Mouse (Mus musculus): ENCODE measurements around the gene Sptan1. TPM values are rescaled to one million over a fixed set of nuclear protein-coding genes. Genes with fewer than 3 reads are reported as not detected.

Sptan1 gene
- polyA plus RNA-seq, 1 experiment from 2014 or later: 243 TPM

DNA sequence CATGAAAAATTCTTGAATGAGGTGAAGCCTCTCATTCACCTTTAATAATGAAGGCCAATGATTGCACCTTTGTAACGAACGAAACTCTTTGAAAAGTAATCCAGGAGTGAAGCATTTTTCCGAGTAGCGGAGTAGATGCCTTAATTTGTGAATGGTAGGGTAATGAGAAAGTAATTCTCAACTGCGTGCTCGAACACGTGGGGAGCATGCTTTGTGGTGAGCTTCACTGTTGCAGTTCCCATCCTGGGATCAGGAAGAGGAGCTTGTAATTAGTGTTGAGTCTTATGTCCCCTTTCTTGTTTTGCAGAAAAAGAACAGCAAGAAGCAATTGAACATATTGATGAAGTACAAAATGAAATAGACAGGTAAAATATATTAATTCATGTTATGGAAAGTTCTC is 102.6 kb downstream of the Sptan1 start:
- Histone ChIP-seq H3K4me1 (ENCODE audit: control insufficient read depth, insufficient read depth, low read length) (peaks cover 19% of the 10 kb centered on the region), H3K27me3 (ENCODE audit: control insufficient read depth, insufficient read depth, low read depth, low read length) (no peaks in the 10 kb centered on the region), H3K9me3 (replicated peaks; ENCODE audit: control insufficient read depth, low read length, poor library complexity, severe bottlenecking) (no peaks in the 10 kb centered on the region), H3K4me2 (ENCODE audit: low read length) (peak overlapping the region; percentile 67), H3K27ac (ENCODE audit: low read length) (no peak overlapping the region), H3K36me3 (ENCODE audit: control insufficient read depth, insufficient read depth, low read length) (0 out of 2 replicates have a peak, but pooled peaks cover 10% of the 10 kb centered on the region), H3K9ac (ENCODE audit: low read depth, low read length) (peak overlapping the region; percentile 99), H3K4me3 (ENCODE audit: low read depth, low read length) (peak overlapping the region; percentile 98)
- WGBS: 21% methylated on average over 7 of the region's 7 CpGs
- ATAC-seq: no peak

DNA sequence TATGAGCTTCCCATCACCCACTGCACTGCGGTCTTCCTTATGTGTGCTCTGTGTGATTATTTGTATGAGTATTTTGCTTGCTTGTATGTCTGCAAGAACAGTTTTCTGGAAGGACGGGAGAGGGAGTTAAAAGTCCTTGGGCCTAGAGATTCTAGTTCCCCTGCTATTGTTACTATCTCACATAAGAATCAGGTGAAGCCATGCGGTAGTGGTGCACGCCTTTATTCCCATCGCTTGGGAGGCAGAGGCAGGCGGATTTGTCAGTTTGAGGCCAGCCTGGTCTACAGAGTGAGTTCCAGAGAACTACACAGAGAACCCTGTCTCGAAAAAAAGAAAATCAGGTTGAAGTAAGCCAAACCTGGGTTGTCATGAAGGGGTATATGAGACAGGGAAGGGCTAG is 107.5 kb downstream of the Sptan1 start:
- H3K4me2 ChIP-seq (ENCODE audit: low read length): no peak overlapping the region
- no peak for ATAC-seq
- no peaks in the 10 kb centered on the region for H3K9me3 ChIP-seq (replicated peaks; ENCODE audit: control insufficient read depth, low read length, poor library complexity, severe bottlenecking)
- H3K4me1 ChIP-seq (ENCODE audit: control insufficient read depth, insufficient read depth, low read length): peaks cover 16% of the 10 kb centered on the region
- 77% methylated on average over 7 of the region's 7 CpGs for WGBS
- no peak overlapping the region for H3K4me3 ChIP-seq (ENCODE audit: low read depth, low read length)
- no peak overlapping the region for H3K27ac ChIP-seq (ENCODE audit: low read length)
- H3K36me3 ChIP-seq (ENCODE audit: control insufficient read depth, insufficient read depth, low read length): 0 out of 2 replicates have a peak, but pooled peaks cover 10% of the 10 kb centered on the region
- H3K27me3 ChIP-seq (ENCODE audit: control insufficient read depth, insufficient read depth, low read depth, low read length): no peaks in the 10 kb centered on the region
- H3K9ac ChIP-seq (ENCODE audit: low read depth, low read length): no peak overlapping the region

DNA sequence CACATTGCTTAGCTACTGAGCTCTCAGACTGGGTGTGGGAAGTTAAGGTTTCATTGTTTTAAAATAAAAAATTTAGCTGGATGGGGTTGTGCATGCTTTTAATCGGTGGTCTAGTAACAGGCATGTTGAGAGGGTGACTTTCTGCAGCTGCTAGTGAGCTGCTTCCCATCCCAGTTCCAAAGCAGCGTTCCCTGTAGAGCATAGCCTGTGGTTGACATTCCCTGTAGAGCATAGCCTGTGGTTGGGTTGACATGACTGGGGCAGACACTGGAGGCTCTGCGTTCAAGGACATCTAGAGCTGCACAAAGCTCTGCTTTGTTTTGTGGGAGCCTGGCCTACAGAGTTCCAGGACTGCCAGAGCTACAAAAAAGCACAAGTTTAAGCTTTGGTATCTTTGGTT is 107.9 kb downstream of the Sptan1 start:
- Histone ChIP-seq H3K4me1 (ENCODE audit: control insufficient read depth, insufficient read depth, low read length) (peaks cover 13% of the 10 kb centered on the region), H3K36me3 (ENCODE audit: control insufficient read depth, insufficient read depth, low read length) (0 out of 2 replicates have a peak, but pooled peaks cover 10% of the 10 kb centered on the region), H3K4me2 (ENCODE audit: low read length) (no peak overlapping the region), H3K9ac (ENCODE audit: low read depth, low read length) (no peak overlapping the region), H3K27me3 (ENCODE audit: control insufficient read depth, insufficient read depth, low read depth, low read length) (no peaks in the 10 kb centered on the region), H3K9me3 (replicated peaks; ENCODE audit: control insufficient read depth, low read length, poor library complexity, severe bottlenecking) (no peaks in the 10 kb centered on the region), H3K27ac (ENCODE audit: low read length) (no peak overlapping the region), H3K4me3 (ENCODE audit: low read depth, low read length) (no peak overlapping the region)
- WGBS: 85% methylated on average over 3 of the region's 3 CpGs
- no peak for ATAC-seq

DNA sequence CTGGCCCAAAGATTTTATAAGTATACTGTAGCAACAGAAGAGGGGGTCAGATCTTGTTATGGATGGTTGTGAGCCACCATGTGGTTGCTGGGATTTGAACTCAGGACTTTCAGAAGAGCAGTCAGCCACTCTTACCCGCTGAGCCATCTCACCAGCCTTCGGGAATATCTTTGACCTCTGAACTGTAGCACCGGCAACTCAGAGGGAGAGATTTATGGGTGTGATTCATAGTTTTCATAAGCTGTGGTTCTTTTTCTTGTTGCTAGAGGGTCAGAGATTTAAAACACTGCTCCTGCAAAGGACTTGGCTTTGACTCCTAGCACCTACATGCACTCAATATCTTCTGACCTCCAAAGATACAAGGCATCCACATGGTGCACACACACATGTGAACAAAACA is 110.3 kb downstream of the Sptan1 start:
- no peak overlapping the region for H3K9ac ChIP-seq (ENCODE audit: low read depth, low read length)
- no peak overlapping the region for H3K4me2 ChIP-seq (ENCODE audit: low read length)
- H3K36me3 ChIP-seq (ENCODE audit: control insufficient read depth, insufficient read depth, low read length): 0 out of 2 replicates have a peak, but pooled peaks cover 4% of the 10 kb centered on the region
- no peak overlapping the region for H3K27ac ChIP-seq (ENCODE audit: low read length)
- ATAC-seq: no peak
- peaks cover 9% of the 10 kb centered on the region for H3K4me1 ChIP-seq (ENCODE audit: control insufficient read depth, insufficient read depth, low read length)
- WGBS: 90% methylated on average over 3 of the region's 3 CpGs
- H3K9me3 ChIP-seq (replicated peaks; ENCODE audit: control insufficient read depth, low read length, poor library complexity, severe bottlenecking): no peaks in the 10 kb centered on the region
- H3K27me3 ChIP-seq (ENCODE audit: control insufficient read depth, insufficient read depth, low read depth, low read length): no peaks in the 10 kb centered on the region
- H3K4me3 ChIP-seq (ENCODE audit: low read depth, low read length): no peak overlapping the region

DNA sequence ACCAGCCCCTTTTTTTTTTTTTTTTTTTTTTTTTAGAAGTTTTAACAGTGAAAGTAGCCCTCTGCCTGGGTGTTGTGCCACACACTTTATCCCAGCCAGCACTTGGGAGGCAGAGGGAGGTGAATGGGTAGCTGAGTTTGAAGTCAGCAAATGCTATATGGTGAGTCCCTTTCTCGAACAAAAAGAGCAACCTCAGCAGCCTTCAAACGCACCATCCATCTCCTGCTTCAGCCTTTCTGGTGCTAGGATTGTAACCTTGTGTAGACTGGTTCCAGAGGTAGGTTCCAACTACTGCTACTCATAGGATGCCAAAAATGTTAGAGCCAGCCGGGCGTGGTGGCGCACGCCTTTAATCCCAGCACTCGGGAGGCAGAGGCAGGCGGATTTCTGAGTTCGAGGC is 111.1 kb downstream of the Sptan1 start:
- Histone ChIP-seq H3K4me1 (ENCODE audit: control insufficient read depth, insufficient read depth, low read length) (peaks cover 9% of the 10 kb centered on the region), H3K36me3 (ENCODE audit: control insufficient read depth, insufficient read depth, low read length) (0 out of 2 replicates have a peak, but pooled peaks cover 3% of the 10 kb centered on the region), H3K4me2 (ENCODE audit: low read length) (no peak overlapping the region), H3K9me3 (replicated peaks; ENCODE audit: control insufficient read depth, low read length, poor library complexity, severe bottlenecking) (no peaks in the 10 kb centered on the region), H3K4me3 (ENCODE audit: low read depth, low read length) (no peak overlapping the region), H3K27ac (ENCODE audit: low read length) (no peak overlapping the region), H3K9ac (ENCODE audit: low read depth, low read length) (no peak overlapping the region), H3K27me3 (ENCODE audit: control insufficient read depth, insufficient read depth, low read depth, low read length) (no peaks in the 10 kb centered on the region)
- 88% methylated on average over 8 of the region's 9 CpGs for WGBS
- no peak for ATAC-seq

DNA sequence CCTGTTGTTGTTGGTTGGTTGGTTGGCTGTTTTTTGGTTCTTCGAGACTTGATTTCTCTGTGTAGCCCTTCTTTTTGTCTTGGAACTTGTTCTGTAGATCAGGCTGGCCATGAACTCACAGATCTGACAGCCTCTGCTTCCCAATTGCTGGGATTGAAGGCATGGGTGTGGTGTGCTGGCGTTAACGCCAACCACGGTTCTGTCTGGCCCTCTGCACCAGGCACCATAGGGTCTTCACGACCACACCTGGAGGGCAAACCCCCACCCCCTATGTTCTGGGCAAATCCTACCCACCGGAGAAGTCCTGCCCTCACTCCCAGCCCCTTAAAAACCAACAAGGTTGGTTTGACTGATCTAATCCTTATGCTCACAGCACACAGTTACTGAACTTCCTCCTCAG is 111.6 kb downstream of the Sptan1 start:
- H3K4me1 ChIP-seq (ENCODE audit: control insufficient read depth, insufficient read depth, low read length): peaks cover 9% of the 10 kb centered on the region
- H3K27ac ChIP-seq (ENCODE audit: low read length): no peak overlapping the region
- 72% methylated on average over 6 of the region's 6 CpGs for WGBS
- peak; percentile 30; the same call in 1 of the 2 replicates for ATAC-seq
- H3K4me2 ChIP-seq (ENCODE audit: low read length): peak overlapping the region; percentile 91
- H3K9me3 ChIP-seq (replicated peaks; ENCODE audit: control insufficient read depth, low read length, poor library complexity, severe bottlenecking): no peaks in the 10 kb centered on the region
- H3K36me3 ChIP-seq (ENCODE audit: control insufficient read depth, insufficient read depth, low read length): 0 out of 2 replicates have a peak, but pooled peaks cover 3% of the 10 kb centered on the region
- no peak overlapping the region; the same call in 1 of the 2 replicates for H3K9ac ChIP-seq (ENCODE audit: low read depth, low read length)
- no peaks in the 10 kb centered on the region for H3K27me3 ChIP-seq (ENCODE audit: control insufficient read depth, insufficient read depth, low read depth, low read length)
- peak overlapping the region; percentile 42; the same call in 1 of the 2 replicates for H3K4me3 ChIP-seq (ENCODE audit: low read depth, low read length)

DNA sequence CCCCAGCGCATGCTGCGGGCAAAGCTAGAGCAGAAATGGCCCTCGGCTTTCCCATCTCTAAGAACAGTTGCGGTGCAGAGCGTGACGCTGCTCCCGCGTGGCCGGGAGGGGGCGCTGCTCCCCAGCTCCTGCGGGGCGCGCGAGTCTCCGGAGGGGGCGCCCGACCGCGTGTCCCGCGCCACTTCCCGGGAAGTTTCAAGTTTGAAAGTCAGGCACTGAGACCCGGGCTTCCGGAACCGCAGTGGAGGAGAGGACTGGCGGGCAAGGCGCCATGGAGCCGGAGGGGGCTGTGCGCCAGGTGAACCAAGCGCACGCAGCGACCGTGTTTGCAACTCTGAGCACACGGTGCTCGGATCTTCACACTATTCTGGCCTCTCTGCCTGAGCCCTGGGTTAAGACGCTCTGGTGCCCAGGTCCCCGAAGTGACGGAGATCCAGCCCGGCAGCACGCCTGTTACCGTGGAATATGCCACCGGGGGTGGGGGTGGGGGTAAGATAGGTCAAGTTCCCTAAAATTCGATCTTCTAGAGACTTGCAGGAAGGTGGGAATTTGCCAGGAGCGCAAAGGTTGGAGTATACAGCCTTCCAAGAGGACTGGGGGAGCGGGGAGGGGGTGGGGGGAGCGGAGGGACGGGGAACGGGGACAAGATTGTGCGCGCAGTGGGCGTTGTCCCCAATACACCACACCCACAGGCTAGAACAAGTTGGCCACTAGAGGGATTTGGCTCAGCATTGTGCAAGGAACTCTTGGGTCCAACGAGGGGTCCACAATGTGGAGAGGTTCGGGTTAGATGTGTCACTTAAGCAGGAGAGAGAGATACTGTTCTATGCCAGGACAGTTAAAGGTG is 112.4 kb downstream of the Sptan1 start, which contains the start of gene Pkn3:
Gene Pkn3 (plus strand): TSS at position 183 of the 847 bp plus-strand sequence.
- H3K4me2 ChIP-seq (ENCODE audit: low read length): peak within 1 kb of the TSS; percentile 91
- peak within 1 kb of the TSS; percentile 42 for H3K4me3 ChIP-seq (ENCODE audit: low read depth, low read length)
- H3K36me3 ChIP-seq (ENCODE audit: control insufficient read depth, insufficient read depth, low read length): 0 out of 2 replicates have a peak, but pooled peaks cover 1% of the 10 kb centered on the region
- no peaks in the 10 kb centered on the region for H3K9me3 ChIP-seq (replicated peaks; ENCODE audit: control insufficient read depth, low read length, poor library complexity, severe bottlenecking)
- H3K27me3 ChIP-seq (ENCODE audit: control insufficient read depth, insufficient read depth, low read depth, low read length): no peaks in the 10 kb centered on the region
- peak within 1 kb of the TSS; percentile 50 for H3K9ac ChIP-seq (ENCODE audit: low read depth, low read length)
- WGBS: under 1% methylated on average over 53 of the region's 53 CpGs
- no peak within 1 kb of the TSS for H3K27ac ChIP-seq (ENCODE audit: low read length)
- peak; percentile 76 for ATAC-seq
- peaks cover 9% of the 10 kb centered on the region for H3K4me1 ChIP-seq (ENCODE audit: control insufficient read depth, insufficient read depth, low read length)

DNA sequence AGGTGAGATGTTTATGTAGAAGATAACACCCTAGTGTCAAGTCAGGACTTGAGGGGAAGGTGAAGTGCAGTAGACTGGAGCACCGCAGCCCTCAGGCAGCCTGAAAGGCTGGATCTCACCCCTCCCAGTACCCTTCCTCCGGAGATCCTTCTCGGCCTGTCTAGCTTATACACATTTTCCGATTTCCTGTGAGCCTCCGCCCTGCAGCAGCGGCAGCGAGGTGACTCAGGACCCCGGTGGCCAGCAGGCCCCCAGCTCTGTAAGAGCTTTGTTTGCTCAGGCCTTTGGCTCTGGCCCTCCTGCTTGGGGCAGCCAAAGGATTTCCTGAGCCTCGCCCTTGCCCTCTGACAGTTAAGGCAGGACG is 113.0 kb downstream of the Sptan1 start:
- ATAC-seq: no peak

DNA sequence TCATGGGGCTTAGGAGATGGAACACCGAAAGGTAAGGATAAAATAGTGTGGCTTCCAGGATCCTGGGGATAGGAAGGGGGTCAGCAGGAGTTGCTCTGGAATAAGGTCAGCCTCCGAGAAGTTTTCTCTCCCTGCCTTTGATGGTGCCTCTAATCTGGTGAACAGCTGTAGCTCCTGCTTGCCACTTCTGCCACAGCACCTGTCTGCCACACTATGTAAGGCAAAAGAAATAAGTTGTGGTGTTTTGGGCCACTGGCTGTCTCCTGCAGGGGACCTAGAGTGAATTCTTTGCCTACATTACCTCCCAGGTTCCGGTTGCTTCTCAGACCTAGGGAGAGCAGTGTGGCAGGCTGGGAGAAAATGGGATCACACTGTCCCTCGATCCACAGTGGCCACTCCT is 113.4 kb downstream of the Sptan1 start:
- no peaks in the 10 kb centered on the region for H3K36me3 ChIP-seq (ENCODE audit: control insufficient read depth, insufficient read depth, low read length)
- no peaks in the 10 kb centered on the region for H3K27me3 ChIP-seq (ENCODE audit: control insufficient read depth, insufficient read depth, low read depth, low read length)
- no peak overlapping the region for H3K4me3 ChIP-seq (ENCODE audit: low read depth, low read length)
- 73% methylated on average over 4 of the region's 4 CpGs for WGBS
- no peaks in the 10 kb centered on the region for H3K9me3 ChIP-seq (replicated peaks; ENCODE audit: control insufficient read depth, low read length, poor library complexity, severe bottlenecking)
- H3K27ac ChIP-seq (ENCODE audit: low read length): no peak overlapping the region
- no peak overlapping the region for H3K4me2 ChIP-seq (ENCODE audit: low read length)
- no peak overlapping the region for H3K9ac ChIP-seq (ENCODE audit: low read depth, low read length)
- ATAC-seq: no peak
- H3K4me1 ChIP-seq (ENCODE audit: control insufficient read depth, insufficient read depth, low read length): peaks cover 9% of the 10 kb centered on the region

More for the DNA sequence above, 113.0 kb downstream of the Sptan1 start:
- H3K36me3 ChIP-seq (ENCODE audit: control insufficient read depth, insufficient read depth, low read length): no peaks in the 10 kb centered on the region
- no peak overlapping the region for H3K4me3 ChIP-seq (ENCODE audit: low read depth, low read length)
- H3K27ac ChIP-seq (ENCODE audit: low read length): no peak overlapping the region
- no peaks in the 10 kb centered on the region for H3K9me3 ChIP-seq (replicated peaks; ENCODE audit: control insufficient read depth, low read length, poor library complexity, severe bottlenecking)
- H3K4me1 ChIP-seq (ENCODE audit: control insufficient read depth, insufficient read depth, low read length): peaks cover 9% of the 10 kb centered on the region
- no peaks in the 10 kb centered on the region for H3K27me3 ChIP-seq (ENCODE audit: control insufficient read depth, insufficient read depth, low read depth, low read length)
- WGBS: 25% methylated on average over 10 of the region's 10 CpGs
- no peak overlapping the region for H3K4me2 ChIP-seq (ENCODE audit: low read length)
- no peak overlapping the region for H3K9ac ChIP-seq (ENCODE audit: low read depth, low read length)

Measured in midbrain, embryonic 16.5 days (tissue).